Mouse (Mus musculus) lung, embryonic 14.5 days (tissue): ENCODE results near the gene Nosip. TPM values are rescaled to one million over a fixed set of nuclear protein-coding genes. Genes with fewer than 3 reads are reported as not detected.

ENCODE experiments used
- ATAC-seq: fragments of 200-750 bp; cut with Nextera tagmentation; 2 replicates; pipeline ENCODE4 v1.8.0; 2017; ENCODE audit warnings: mild to moderate bottlenecking, moderate TSS enrichment, moderate library complexity; ENCODE audit not compliant: insufficient read depth
- DNase-seq: peaks from one replicate; pipeline ENCODE4 v3.0.0-alpha.2; 2015
- H3K27ac ChIP-seq: fragments of 300-500 bp; sonication (generic); 2 replicates; pipeline ENCODE4 v1.5.1; 2014; ENCODE audit warnings: low read depth, mild to moderate bottlenecking, moderate library complexity
- H3K27me3 ChIP-seq: fragments of 300-500 bp; sonication (generic); 2 replicates; pipeline ENCODE4 v1.6.1; 2014; ENCODE audit warnings: low read length, control low read depth; ENCODE audit not compliant: insufficient read depth
- H3K36me3 ChIP-seq: fragments of 300-500 bp; sonication (generic); 2 replicates; pipeline ENCODE4 v1.6.1; 2014; ENCODE audit warnings: control low read depth; ENCODE audit not compliant: insufficient read depth
- H3K4me1 ChIP-seq: fragments of 300-500 bp; sonication (generic); 2 replicates; pipeline ENCODE4 v1.6.1; 2014; ENCODE audit warnings: antibody characterized with exemption, control low read depth; ENCODE audit not compliant: insufficient read depth
- H3K4me2 ChIP-seq: fragments of 300-500 bp; sonication (generic); 2 replicates; pipeline ENCODE4 v1.6.1; 2014; ENCODE audit warnings: mild to moderate bottlenecking
- H3K4me3 ChIP-seq: fragments of 300-500 bp; sonication (generic); 2 replicates; pipeline ENCODE4 v1.5.1; 2014; ENCODE audit warnings: low read depth, low read length
- H3K9ac ChIP-seq: fragments of 300-500 bp; sonication (generic); 2 replicates; pipeline ENCODE4 v1.6.1; 2014
- H3K9me3 ChIP-seq: fragments of 300-500 bp; sonication (generic); 2 replicates; pipeline ENCODE4 v1.6.1; 2016; ENCODE audit warnings: low read depth, low read length, control low read depth
- CTCF ChIP-seq: IDR thresholded peaks from 2 replicates; pipeline ENCODE4 v1.5.1; 2016; ENCODE audit warnings: antibody characterized with exemption, low read depth
- WGBS: fragments of 180-500 bp; shearing (Covaris S2); extraction: QIAGEN DNeasy Blood & Tissue Kit; methylation state at CpG from one replicate; pipeline ENCODE4 v1.1.7; 2014; 5-methylcytosine and 5-hydroxymethylcytosine counted together
- polyA plus RNA-seq: library from polyadenylated mRNA; unstranded; fragments of >200 nt; fragmentation: Nextera tagmentation; extraction: Ambion mirVana; gene quantifications from 2 replicates; pipeline ENCODE4 v1.2.1, GENCODE M21; 2014

Gene Nosip
- polyA plus RNA-seq, 1 experiment from 2014 or later, result 68.6 TPM

GRCm38 (mm10) chr7:45082401-45083299 is 20.4 kb downstream of the Nosip start:
- Histone ChIP-seq H3K27me3 (no peaks in the 10 kb centered on the region), H3K4me3 (no peak overlapping the region), H3K4me2 (peak overlapping the region; percentile 18; the same call in 1 of the 2 replicates), H3K4me1 (no peaks in the 10 kb centered on the region), H3K9me3 (no peaks in the 10 kb centered on the region), H3K27ac (peak overlapping the region; percentile 58), H3K36me3 (peaks cover 66% of the 10 kb centered on the region), H3K9ac (no peak overlapping the region; the same call in none of the 2 replicates)
- 69% methylated on average over 25 of the region's 25 CpGs for WGBS
- peak; percentile 59 for DNase-seq
- TF ChIP-seq CTCF, result no peak
- no peak for ATAC-seq

- 78% methylated on average over 22 of the region's 22 CpGs for WGBS
- TF ChIP-seq CTCF, result no peak
- H3K27me3 ChIP-seq, result no peaks in the 10 kb centered on the region
- H3K4me2 ChIP-seq, result peak overlapping the region; percentile 18; the same call in 1 of the 2 replicates
- DNase-seq (no peak), ATAC-seq (no peak)
- H3K36me3 ChIP-seq, result peaks cover 66% of the 10 kb centered on the region
- H3K27ac ChIP-seq, result no peak overlapping the region
- no peak overlapping the region; the same call in 1 of the 2 replicates for H3K9ac ChIP-seq
- H3K9me3 ChIP-seq, result no peaks in the 10 kb centered on the region
- H3K4me1 ChIP-seq, result no peaks in the 10 kb centered on the region
- H3K4me3 ChIP-seq, result no peak overlapping the region
Observed at GRCm38 (mm10) chr7:45083300-45083890, 21.2 kb downstream of the Nosip start.

- H3K4me1 ChIP-seq, result peaks cover 5% of the 10 kb centered on the region; the same call in 1 of the 2 replicates
- no peak for ATAC-seq
- H3K27me3 ChIP-seq, result no peaks in the 10 kb centered on the region
- no peak overlapping the region for H3K27ac ChIP-seq
- TF ChIP-seq CTCF, result peak; percentile 52
- H3K36me3 ChIP-seq, result peaks cover 72% of the 10 kb centered on the region
- H3K4me3 ChIP-seq, result no peak overlapping the region
- H3K9ac ChIP-seq, result no peak overlapping the region
- no peaks in the 10 kb centered on the region for H3K9me3 ChIP-seq
- no peak for DNase-seq
- no peak overlapping the region for H3K4me2 ChIP-seq
- 78% methylated on average over 4 of the region's 4 CpGs for WGBS
Observed at GRCm38 (mm10) chr7:45086084-45086483, 23.9 kb downstream of the Nosip start.

- Histone ChIP-seq H3K4me3 (no peak overlapping the region), H3K27me3 (no peaks in the 10 kb centered on the region), H3K4me1 (peaks cover 10% of the 10 kb centered on the region; the same call in 1 of the 2 replicates), H3K36me3 (peaks cover 54% of the 10 kb centered on the region), H3K9me3 (no peaks in the 10 kb centered on the region), H3K4me2 (no peak overlapping the region), H3K9ac (no peak overlapping the region), H3K27ac (no peak overlapping the region)
- no peak for DNase-seq
- TF ChIP-seq CTCF, result no peak
- ATAC-seq, result no peak
- WGBS, result 89% methylated on average over 17 of the region's 17 CpGs
Observed at GRCm38 (mm10) chr7:45088597-45088996, 26.4 kb downstream of the Nosip start.

- Histone ChIP-seq H3K4me1 (peaks cover 10% of the 10 kb centered on the region; the same call in 1 of the 2 replicates), H3K9ac (peak overlapping the region; percentile 78; the same call in 1 of the 2 replicates), H3K4me2 (peak overlapping the region; percentile 70), H3K4me3 (peak overlapping the region; percentile 52), H3K36me3 (peaks cover 36% of the 10 kb centered on the region), H3K9me3 (no peaks in the 10 kb centered on the region), H3K27me3 (no peaks in the 10 kb centered on the region), H3K27ac (peak overlapping the region; percentile 91)
- TF ChIP-seq CTCF, result no peak
- WGBS, result 65% methylated on average over 13 of the region's 13 CpGs
- peak; percentile 33 for DNase-seq
- no peak for ATAC-seq
Observed at GRCm38 (mm10) chr7:45090251-45090977, 28.2 kb downstream of the Nosip start.

- DNase-seq, result peak; percentile 74
- Histone ChIP-seq H3K4me1 (peaks cover 10% of the 10 kb centered on the region; the same call in 1 of the 2 replicates), H3K9me3 (no peaks in the 10 kb centered on the region), H3K27ac (peak overlapping the region; percentile 91), H3K4me3 (peak overlapping the region; percentile 52), H3K27me3 (no peaks in the 10 kb centered on the region), H3K36me3 (peaks cover 30% of the 10 kb centered on the region), H3K9ac (peak overlapping the region; percentile 78), H3K4me2 (peak overlapping the region; percentile 70)
- ATAC-seq, result peak; percentile 66
- no peak for TF ChIP-seq CTCF
- WGBS, result 6% methylated on average over 35 of the region's 35 CpGs
Observed at GRCm38 (mm10) chr7:45091001-45091990, 29.1 kb downstream of the Nosip start.
